Mouse (Mus musculus) embryonic fibroblast, embryonic 13.5 days (primary cell): ENCODE data around the gene Pgk1.

Experiments used
- CTCF ChIP-seq: IDR thresholded peaks from 2 replicates; pipeline ENCODE4 v1.5.1; 2011; ENCODE audit warnings: mild to moderate bottlenecking, control low read depth, low read length, moderate library complexity, borderline replicate concordance; ENCODE audit not compliant: insufficient read depth
- POLR2A ChIP-seq: IDR thresholded peaks from 2 replicates; pipeline ENCODE4 v1.6.1; 2011; ENCODE audit warnings: low read depth, mild to moderate bottlenecking, control low read depth, low read length, moderate library complexity

DNA sequence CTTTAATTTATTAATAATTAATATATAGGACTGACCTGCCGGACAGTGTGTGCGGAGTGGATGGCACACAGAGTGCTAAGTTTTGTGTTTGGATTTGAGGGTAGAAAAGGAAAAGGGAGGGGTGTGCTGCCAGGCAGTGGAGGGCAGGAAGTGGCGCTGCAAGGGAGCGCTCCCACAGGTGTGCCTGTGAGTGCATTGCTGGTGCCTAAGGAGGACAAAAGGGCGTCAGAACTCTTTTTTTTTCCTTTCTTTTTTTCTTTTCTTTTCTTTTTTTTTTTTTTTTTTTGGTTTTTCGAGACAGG is 15.1 kb upstream of the Pgk1 start:
- TF ChIP-seq POLR2A (no peak), CTCF (no peak)
